Mouse (Mus musculus): ENCODE measurements around the gene Gsg1l.

Gene Gsg1l

GRCm38 (mm10) chr7:125975414-125975813, 106.8 kb downstream of the Gsg1l start:
- DNase-seq: no peak

- no peak for DNase-seq
These were observed 108.3 kb downstream of the Gsg1l start for GRCm38 (mm10) chr7:125973874-125974273.

- no peak for DNase-seq
These were observed 109.4 kb downstream of the Gsg1l start for GRCm38 (mm10) chr7:125972776-125973175.

- DNase-seq: no peak
These were observed 110.0 kb downstream of the Gsg1l start for GRCm38 (mm10) chr7:125972174-125972672.

GRCm38 (mm10) chr7:125969076-125969475, 113.1 kb downstream of the Gsg1l start:
- no peak for DNase-seq

- DNase-seq: no peak
These were observed 115.6 kb downstream of the Gsg1l start for GRCm38 (mm10) chr7:125966402-125967261.

- no peak for DNase-seq
These were observed 118.1 kb downstream of the Gsg1l start for GRCm38 (mm10) chr7:125964087-125964607.

GRCm38 (mm10) chr7:125959294-125960048, 122.7 kb downstream of the Gsg1l start:
- DNase-seq: no peak

- DNase-seq: no peak
These were observed 123.4 kb downstream of the Gsg1l start for GRCm38 (mm10) chr7:125958856-125959255.

GRCm38 (mm10) chr7:125954994-125955393, 127.2 kb downstream of the Gsg1l start:
- no peak for DNase-seq

- DNase-seq: no peak
These were observed 127.8 kb downstream of the Gsg1l start for GRCm38 (mm10) chr7:125954356-125954878.

- DNase-seq: no peak
These were observed 128.4 kb downstream of the Gsg1l start for GRCm38 (mm10) chr7:125953844-125954243.

- no peak for DNase-seq
These were observed 130.3 kb downstream of the Gsg1l start for GRCm38 (mm10) chr7:125951911-125952310.

GRCm38 (mm10) chr7:125948973-125949372, 133.2 kb downstream of the Gsg1l start:
- DNase-seq: no peak

GRCm38 (mm10) chr7:125945915-125946314, 136.3 kb downstream of the Gsg1l start:
- no peak for DNase-seq

- no peak for DNase-seq
These were observed 137.6 kb downstream of the Gsg1l start for GRCm38 (mm10) chr7:125944631-125945030.

GRCm38 (mm10) chr7:125943511-125943910, 138.7 kb downstream of the Gsg1l start:
- no peak for DNase-seq

GRCm38 (mm10) chr7:125942365-125943090, 139.7 kb downstream of the Gsg1l start:
- no peak for DNase-seq

- DNase-seq: no peak
These were observed 147.9 kb downstream of the Gsg1l start for GRCm38 (mm10) chr7:125934319-125934718.

GRCm38 (mm10) chr7:125933356-125934244, 148.6 kb downstream of the Gsg1l start:
- no peak for DNase-seq

- no peak for DNase-seq
These were observed 150.6 kb downstream of the Gsg1l start for GRCm38 (mm10) chr7:125931602-125932001.

- DNase-seq: no peak
These were observed 158.2 kb downstream of the Gsg1l start for GRCm38 (mm10) chr7:125924044-125924443.

All from cerebellum, adult 11-12 months (tissue).